Mouse (Mus musculus) left cerebral cortex, adult 2 months (tissue): ENCODE measurements at regions not wholly inside any gene's neighbourhood (a gene's known extent, or its start where the extent isn't known, plus 50 kb on each side); places are given as distances from the start of the nearest gene placed in this dataset.

Source experiments
- DNase-seq, 2 experiments: peaks; one replicate each; pipeline ENCODE4 v3.0.0; 2021 to 2022; ENCODE audit warnings: low spot score in 2 of 2, mixed read lengths in 1 of 2; ENCODE audit errors: extremely low spot score in 1 of 2
- H3K27ac ChIP-seq: fragments of 200-600 bp; 2 replicates; pipeline ENCODE4 v1.8.1; 2022
- H3K4me3 ChIP-seq: fragments of 200-600 bp; 2 replicates; pipeline ENCODE4 v1.8.1; 2022
- CTCF ChIP-seq: fragments of 200-600 bp; IDR thresholded peaks from 2 replicates; pipeline ENCODE4 v1.8.1; 2022; ENCODE audit warnings: antibody characterized with exemption, mild to moderate bottlenecking, moderate library complexity
- intact Hi-C: fragments of 180-260 bp; cut with DNase I; formaldehyde crosslinking; loops from one replicate; pipeline ENCODE4 v1.15.1; 2025

GRCm38 (mm10) chr12:119024063-119024462 lies 57.8 kb upstream of the Abcb5 start:
- intact Hi-C loops = loop anchor here (2.0 to 10.0 kb wide), 3 partner anchors 21 to 301 kb away; partner anchors contain the start of gene Itgb8
- Histone ChIP-seq H3K27ac (no peak overlapping the region), H3K4me3 (no peak overlapping the region)
- TF ChIP-seq CTCF = no peak
- DNase-seq = no peak
